Mouse (Mus musculus) common myeloid progenitor, adult 5-6 weeks (primary cell): ENCODE measurements at regions not wholly inside any gene's neighbourhood (a gene's known extent, or its start where the extent isn't known, plus 50 kb on each side); places are given as distances from the start of the nearest gene placed in this dataset.

ENCODE experiments used
- ATAC-seq: replicated peaks from 2 replicates; pipeline ENCODE4 v1.8.0; 2016; ENCODE audit warnings: low read depth, mild to moderate bottlenecking, moderate TSS enrichment, inconsistent platforms; ENCODE audit not compliant: poor library complexity, severe bottlenecking

- no peak for ATAC-seq
These were observed 99.8 kb downstream of the Olfm4 start for GRCm38 (mm10) chr14:80083724-80084123.

- ATAC-seq, result no peak
These were observed 113.4 kb downstream of the Olfm4 start for GRCm38 (mm10) chr14:80097238-80097637.

DNA sequence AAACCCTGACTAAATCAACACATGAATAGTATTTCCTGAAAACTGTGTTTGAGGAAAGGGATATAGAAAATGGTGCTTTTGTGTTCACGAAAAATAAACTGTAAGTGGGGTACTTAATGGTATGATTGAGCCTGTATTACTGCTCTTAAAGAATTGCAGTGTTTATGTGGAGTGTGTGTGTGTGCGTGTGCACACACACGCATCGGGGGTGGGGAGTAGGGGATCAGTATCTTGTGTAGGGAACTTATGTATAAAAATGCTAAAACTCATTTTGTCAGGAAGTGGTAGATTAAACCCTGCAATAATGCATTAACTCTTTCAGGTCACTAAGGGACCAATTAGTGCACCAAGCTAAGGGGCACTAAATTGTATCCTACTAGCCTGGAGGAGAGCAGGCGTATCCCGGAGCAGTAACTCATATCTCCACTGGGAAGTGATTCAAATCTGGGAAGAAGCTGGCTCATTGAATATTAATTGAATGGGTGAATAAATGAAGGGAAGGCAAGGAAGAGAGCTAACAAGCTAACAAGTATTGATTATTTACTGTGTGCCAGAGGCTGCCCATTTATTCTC is 129.3 kb downstream of the Olfm4 start:
- no peak for ATAC-seq

DNA sequence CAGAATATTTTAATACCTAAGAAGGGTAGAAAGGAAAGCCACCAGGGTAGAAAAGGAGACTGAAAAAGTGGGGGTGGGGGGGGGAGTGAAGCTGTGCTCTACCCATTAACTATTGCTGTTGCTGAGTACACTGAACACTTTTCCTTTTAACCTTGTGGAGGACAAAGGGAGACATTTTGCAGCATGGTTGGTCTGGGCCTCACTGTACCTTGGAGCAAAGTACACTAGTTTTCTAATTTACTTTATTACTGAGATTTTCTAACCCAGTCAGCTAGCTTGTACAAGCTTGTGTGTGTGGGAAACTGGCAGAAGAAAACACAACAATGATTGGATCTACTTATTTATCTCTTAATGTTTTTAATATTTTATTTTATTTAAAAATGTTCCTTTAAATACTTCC is 130.4 kb downstream of the Olfm4 start:
- no peak for ATAC-seq

DNA sequence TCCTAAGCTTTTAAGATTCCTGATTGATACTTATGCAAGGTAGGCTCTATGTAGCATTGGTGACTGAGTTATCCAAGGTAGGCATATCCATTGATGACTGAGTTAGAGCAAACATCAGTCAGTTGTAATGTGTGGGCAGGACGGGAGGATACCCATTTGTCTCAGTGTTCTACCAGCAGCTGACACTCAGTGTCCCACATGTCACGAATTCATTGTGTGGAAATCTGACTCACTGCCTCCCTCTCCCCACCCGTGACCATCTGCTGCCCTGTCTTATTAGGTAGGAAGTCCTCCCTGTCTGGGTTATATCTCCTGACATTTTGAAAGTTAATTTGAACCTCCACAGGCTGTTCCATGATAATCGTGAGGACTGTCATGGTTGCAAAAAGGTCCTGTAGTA is 141.3 kb downstream of the Olfm4 start:
- ATAC-seq, result no peak

GRCm38 (mm10) chr14:80128181-80128580 is 144.3 kb downstream of the Olfm4 start:
- no peak for ATAC-seq

GRCm38 (mm10) chr14:80137541-80137940 is 153.7 kb downstream of the Olfm4 start:
- ATAC-seq, result no peak

DNA sequence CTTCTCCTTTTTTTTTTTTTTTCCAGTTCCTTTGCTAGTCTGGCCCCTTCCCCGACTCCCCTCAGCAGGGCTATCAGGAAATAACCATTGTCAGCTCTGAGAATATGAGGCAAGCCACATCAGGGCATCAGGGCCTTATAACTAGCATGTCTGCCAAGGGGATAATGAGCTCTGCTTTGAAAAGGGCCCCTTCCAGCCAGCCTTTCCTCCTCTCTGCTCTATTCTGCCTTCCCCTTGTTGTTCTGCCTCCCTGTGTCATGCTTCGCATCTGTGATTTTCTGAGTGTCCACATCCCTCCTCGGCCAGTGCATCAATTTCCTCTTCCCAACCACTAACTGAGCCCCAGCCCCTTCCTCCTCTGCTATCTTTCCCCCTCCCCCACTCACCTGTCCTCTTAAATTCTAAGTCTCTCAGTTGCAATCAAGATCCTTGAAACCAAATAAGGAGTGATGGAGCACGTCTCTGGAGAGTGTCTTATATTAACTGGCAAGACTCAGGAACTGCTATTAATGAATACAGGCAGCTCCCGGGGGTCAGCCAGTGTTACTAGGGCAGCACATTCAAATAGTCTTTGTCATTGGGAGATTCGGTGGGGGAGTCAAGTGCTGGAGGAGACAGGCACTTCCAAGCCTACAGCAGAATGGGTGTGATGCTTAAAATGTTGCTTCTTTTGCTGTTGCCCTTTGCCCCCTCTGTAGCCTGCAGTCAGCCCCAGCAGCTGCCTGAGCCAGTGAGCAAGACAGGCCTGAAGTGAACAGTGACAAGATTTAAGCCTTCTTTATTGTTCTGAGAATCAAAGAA is 155.3 kb downstream of the Olfm4 start:
- ATAC-seq, result no peak

GRCm38 (mm10) chr14:80157002-80157401 is 173.1 kb downstream of the Olfm4 start:
- 0 out of 2 replicates have a peak, but pooled peaks have one; percentile 36 for ATAC-seq

DNA sequence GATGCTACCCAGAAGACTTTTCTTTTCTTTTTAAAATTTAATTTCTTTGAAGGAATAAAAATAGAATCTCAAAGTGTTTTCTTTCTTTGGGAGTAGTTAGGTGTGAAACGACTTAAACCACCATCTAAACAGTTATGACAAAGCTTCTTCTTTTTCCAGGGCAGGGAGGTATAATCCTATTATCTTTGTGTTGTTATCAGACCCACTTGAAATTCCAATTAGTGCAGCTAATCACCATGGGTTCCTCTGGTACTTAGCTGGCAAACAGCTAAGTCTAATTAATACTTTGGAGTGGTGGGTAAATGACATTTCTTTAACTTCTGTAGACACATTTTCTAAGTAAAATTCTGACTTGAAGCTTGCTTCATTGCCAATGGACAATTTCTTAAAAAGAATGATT is 185.3 kb downstream of the Olfm4 start:
- no peak for ATAC-seq

DNA sequence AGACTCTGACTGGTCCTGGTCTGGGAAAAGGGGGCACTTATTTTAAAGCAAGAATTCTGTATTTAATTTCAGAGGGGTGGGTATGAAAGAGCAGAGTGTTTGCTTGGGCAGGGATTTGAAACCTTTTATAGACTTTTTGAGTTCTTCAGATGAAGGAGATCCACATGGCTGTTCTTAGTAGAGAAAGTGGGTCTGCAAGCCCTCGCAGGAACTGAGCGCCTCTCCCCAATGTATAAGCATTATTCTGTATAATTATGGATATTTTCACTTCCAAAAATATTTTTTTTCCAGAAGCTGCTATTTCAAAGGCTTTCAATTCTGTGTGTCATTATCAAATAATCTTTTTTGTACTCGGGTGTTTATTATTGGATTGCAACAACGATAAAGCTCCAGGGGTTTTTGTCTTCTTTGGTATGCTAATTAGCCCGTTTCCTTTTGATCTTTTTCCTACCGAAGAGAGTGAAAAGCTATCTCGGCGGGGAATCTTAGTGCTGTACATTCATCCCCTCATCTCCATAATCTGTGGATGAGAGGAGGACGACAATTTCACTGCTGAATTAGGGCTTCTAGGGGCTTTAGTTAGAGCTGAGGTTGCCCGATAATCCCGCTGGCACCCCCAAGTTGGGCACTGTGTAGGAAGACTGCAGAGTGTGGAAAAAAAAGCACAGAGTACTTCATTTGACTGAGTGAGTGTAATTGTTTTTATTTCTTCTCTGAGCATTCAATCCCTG is 186.7 kb downstream of the Olfm4 start:
- ATAC-seq, result no peak

GRCm38 (mm10) chr14:80172799-80173484 is 189.1 kb downstream of the Olfm4 start:
- ATAC-seq, result no peak

- ATAC-seq, result no peak
These were observed 192.6 kb downstream of the Olfm4 start for GRCm38 (mm10) chr14:80176464-80176863.

- ATAC-seq, result no peak
These were observed 211.2 kb downstream of the Olfm4 start for GRCm38 (mm10) chr14:80195041-80195440.

- ATAC-seq, result no peak
These were observed 229.0 kb downstream of the Olfm4 start for GRCm38 (mm10) chr14:80212916-80213315.

DNA sequence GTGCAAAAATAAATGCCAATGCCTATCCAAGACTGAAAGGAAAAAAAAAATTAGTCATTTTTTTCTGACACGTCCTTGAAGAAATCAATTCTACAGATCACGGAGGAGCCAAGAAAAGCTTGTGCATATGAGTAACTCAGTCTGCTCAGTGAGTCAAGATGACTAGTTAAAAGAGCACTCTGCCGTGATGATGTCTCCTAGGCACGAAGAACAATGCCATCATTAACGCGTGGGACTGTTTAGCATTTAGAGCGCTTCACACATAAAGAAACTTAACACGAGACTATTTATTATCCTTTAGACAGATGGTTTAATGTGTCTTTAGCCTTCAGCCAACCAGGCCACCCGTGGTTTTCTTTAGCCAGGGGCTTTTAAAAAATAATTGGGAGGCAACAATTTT is 229.8 kb downstream of the Olfm4 start:
- ATAC-seq, result no peak

GRCm38 (mm10) chr14:80215960-80216552 is 232.2 kb downstream of the Olfm4 start:
- peak; percentile 88 for ATAC-seq

- no peak for ATAC-seq
These were observed 248.2 kb downstream of the Olfm4 start for GRCm38 (mm10) chr14:80232066-80232465.

DNA sequence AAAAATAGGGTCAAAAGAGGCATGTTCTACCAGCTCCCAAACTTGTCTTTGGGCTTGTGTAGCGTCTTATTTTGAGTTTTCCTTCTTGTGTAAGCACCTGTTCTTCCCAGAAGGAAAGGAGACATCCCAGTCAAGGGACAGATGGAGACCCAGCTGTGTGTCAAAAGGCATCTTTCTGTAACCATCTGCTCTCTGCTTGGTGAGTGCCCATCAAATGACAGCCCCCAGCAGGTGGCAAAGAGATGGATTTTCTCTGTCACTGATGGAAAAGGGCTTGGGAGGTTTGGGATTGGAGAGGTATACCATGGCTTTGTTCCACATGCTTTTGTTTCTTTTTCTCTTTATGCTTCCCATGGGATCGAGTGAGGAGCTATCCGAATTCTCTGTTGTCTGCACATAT is 249.1 kb downstream of the Olfm4 start:
- no peak for ATAC-seq

DNA sequence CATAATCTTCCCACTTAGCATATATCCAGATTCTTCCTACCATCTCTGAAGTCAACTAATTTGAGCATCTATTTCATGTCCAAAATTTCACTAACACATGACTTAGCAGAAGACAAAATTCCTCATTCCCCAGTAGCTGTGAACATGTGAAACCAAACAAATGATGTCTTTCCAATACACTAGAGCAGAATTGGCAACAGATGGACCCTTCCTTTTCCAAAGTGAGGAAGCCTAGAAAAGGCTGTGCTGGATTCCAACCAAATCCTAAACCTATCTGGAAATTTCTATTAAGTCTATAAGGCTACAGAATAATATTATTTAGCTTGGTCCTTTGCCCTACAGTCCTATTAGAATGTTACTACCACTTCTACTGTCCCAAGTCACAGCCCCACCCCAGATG is 253.3 kb downstream of the Olfm4 start:
- no peak for ATAC-seq
